Mouse (Mus musculus) left cerebral cortex, postnatal 10 days (tissue): ENCODE data around the gene Il5. TPM values are rescaled to one million over a fixed set of nuclear protein-coding genes. Genes with fewer than 3 reads are reported as not detected.

Experiments used
- DNase-seq, 2 experiments: peaks; one replicate each; pipeline ENCODE4 v3.0.0; 2021 to 2022; ENCODE audit warnings: low spot score in 2 of 2, mixed read lengths in 1 of 2; ENCODE audit errors: extremely low spot score in 1 of 2
- intact Hi-C: fragments of 180-260 bp; cut with DNase I; formaldehyde crosslinking; loops from one replicate; pipeline ENCODE4 v1.15.1; 2025
- microRNA-seq: library from miRNA; unstranded; fragments of <30 nt; microRNA quantifications from one replicate; pipeline ENCODE4 v1.2.0, GENCODE M21; 2022
- total RNA-seq, 2 experiments: library from RNA; stranded (reverse); gene quantifications; 2 replicates each; pipeline ENCODE4 v1.2.3; 2021

Il5 gene
- total RNA-seq, 2 experiments from 2014 or later: 0.30 TPM; not detected in 1

GRCm38 (mm10) chr11:53763496-53764140, 43.0 kb downstream of the Il5 start:
- peak; percentile 57 to 95 for DNase-seq
- intact Hi-C loops: loop anchor here (5.0 kb wide), 1 partner anchor 84 kb away; no protein-coding TSS in a partner anchor

- intact Hi-C loops: loop anchor here (5.0 kb wide), 1 partner anchor 83 kb away; no protein-coding TSS in a partner anchor
Measured at GRCm38 (mm10) chr11:53764581-53764980, 44.0 kb downstream of the Il5 start.

GRCm38 (mm10) chr11:53768422-53769184, 48.0 kb downstream of the Il5 start:
- no peak for DNase-seq
- intact Hi-C loops: no loop called here

More at GRCm38 (mm10) chr11:53764581-53764980, 44.0 kb downstream of the Il5 start:
- DNase-seq: no peak

GRCm38 (mm10) chr11:53769185-53769576, 48.6 kb downstream of the Il5 start:
- intact Hi-C loops: no loop called here
- DNase-seq: no peak

GRCm38 (mm10) chr11:53769760-53770124, 49.1 kb downstream of the Il5 start, which contains the start of gene Irf1:
Gene Irf1, plus strand, starts transcription at chr11:53770014.
- DNase-seq: peak; percentile 82 to 96
- intact Hi-C loops: no loop called here

- DNase-seq: peak in 1 of 2 experiments; percentile 91
- intact Hi-C loops: no loop called here
Measured at GRCm38 (mm10) chr11:53770125-53770791, 49.7 kb downstream of the Il5 start.

- no peak for DNase-seq
- intact Hi-C loops: no loop called here
Measured at GRCm38 (mm10) chr11:53771001-53771744, 50.6 kb downstream of the Il5 start.

- intact Hi-C loops: no loop called here
- no peak for DNase-seq
Measured at GRCm38 (mm10) chr11:53772536-53772935, 51.9 kb downstream of the Il5 start.

GRCm38 (mm10) chr11:53773087-53773486, 52.5 kb downstream of the Il5 start, which contains the start of gene Gm17334:
Gene Gm17334, minus strand, starts transcription at chr11:53773187.
- intact Hi-C loops: no loop called here
- no peak for DNase-seq

- DNase-seq: no peak
- intact Hi-C loops: no loop called here
Measured at GRCm38 (mm10) chr11:53773641-53774360, 53.2 kb downstream of the Il5 start.

Small RNA genes within 50 kb of the gene (microRNA-seq; reads per million reads assigned to microRNA genes)
- not detected for gene Mir7671

Other genes starting within 250 kb of the Il5 start
- 1 to 10 TPM; 1.1 to 2.1 TPM for gene Gm9945, start 240.6 kb upstream of the Il5 start, total RNA-seq
- 10 to 100 TPM; 43.8 to 50.1 TPM for gene Sowaha, start 240.5 kb upstream of the Il5 start, total RNA-seq
- 100 to 1,000 TPM; 111 to 124 TPM for gene Sept8, start 201.5 kb upstream of the Il5 start, total RNA-seq
- 100 to 1,000 TPM; 164 to 169 TPM for gene Kif3a, start 153.4 kb upstream of the Il5 start, total RNA-seq
- not detected for gene Il4, start 102.1 kb upstream of the Il5 start, total RNA-seq
- not detected for gene Il13, start 86.1 kb upstream of the Il5 start, total RNA-seq
- 1 to 10 TPM; 9.4 to 9.7 TPM for gene Rad50, start 13.5 kb upstream of the Il5 start, total RNA-seq
- gene Irf1, start 49.2 kb downstream of the Il5 start, total RNA-seq: 1 to 10 TPM; 2.3 to 3.3 TPM
- under 1 TPM in 1 of 2 experiments, not detected in 1; 0.41 TPM for gene Gm17334, start 52.4 kb downstream of the Il5 start, total RNA-seq
- 1 to 10 TPM in 1 of 2 experiments, under 1 TPM in 1; 0.85 to 1.5 TPM for gene Gm12216, start 138.5 kb downstream of the Il5 start, total RNA-seq
- gene Slc22a5, start 170.9 kb downstream of the Il5 start, total RNA-seq: 10 to 100 TPM; 10.4 to 14.2 TPM